Mouse (Mus musculus) cerebral cortex, adult 2 months (tissue): Measurements from ENCODE around the gene Pacrg.

ENCODE experiments used
- WGBS: fragments of 180-500 bp; shearing (Covaris S2); methylation state at CpG from one replicate; pipeline ENCODE4 v1.1.7; 2018; 5-methylcytosine and 5-hydroxymethylcytosine counted together

The Pacrg gene

DNA sequence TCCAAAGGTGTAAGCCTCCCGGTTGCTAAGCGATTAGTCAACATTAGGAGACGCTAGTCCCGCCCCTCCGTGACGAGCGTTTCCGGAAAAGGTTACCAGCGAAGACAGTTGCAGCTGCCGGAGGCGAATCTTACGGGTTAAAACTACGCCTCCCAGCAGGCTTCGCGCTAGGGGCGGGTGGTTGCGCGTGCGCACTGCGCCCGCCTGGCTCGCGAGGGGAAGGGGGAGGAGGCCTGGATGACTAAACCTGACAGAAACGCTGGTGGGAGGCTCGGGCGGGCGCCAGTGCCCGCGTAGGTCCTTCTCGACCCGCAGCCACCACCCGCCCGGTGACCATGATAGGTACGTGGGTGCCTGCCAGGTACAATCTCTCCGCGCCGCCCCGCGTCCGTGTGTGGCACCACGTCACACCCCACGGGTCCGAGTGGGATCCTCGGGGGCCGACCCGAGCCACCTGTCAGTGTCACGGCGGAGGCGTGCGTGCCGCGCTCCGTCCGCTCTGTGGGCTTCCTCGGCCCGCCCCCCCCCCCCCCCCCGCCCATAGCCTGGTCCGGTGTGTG is at the start of gene Pacrg, which contains the start of gene Prkn:
Gene Pacrg, minus strand, starts transcription at position 164 of the 560 bp plus-strand sequence.
Gene Prkn, plus strand, starts transcription at position 237 of the 560 bp plus-strand sequence.
- under 1% methylated on average over 55 of the region's 58 CpGs for WGBS

GRCm38 (mm10) chr17:10887924-10888323 is 47.8 kb upstream of the Pacrg start:
- WGBS: 76% methylated on average over 4 of the region's 4 CpGs

DNA sequence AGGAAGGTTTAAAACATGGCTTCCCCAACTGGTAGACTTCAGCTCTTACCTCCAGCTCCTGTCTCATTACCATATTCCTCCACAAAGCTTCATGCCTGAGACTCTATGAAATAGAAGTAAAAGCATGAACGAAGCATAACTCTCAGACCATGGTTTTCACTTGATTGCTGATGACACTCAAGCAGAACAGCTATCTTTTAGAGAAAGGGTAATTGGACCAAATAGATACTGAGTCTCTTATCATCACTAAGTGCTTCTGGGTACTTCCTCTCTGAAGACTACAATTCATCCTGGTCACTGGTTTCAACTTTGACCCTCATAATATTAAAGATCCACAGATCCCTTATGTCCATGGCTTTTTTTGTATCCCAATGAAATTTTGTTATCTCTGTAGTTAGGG is 42.1 kb upstream of the Pacrg start:
- 95% methylated on average over 1 of the region's 1 CpGs for WGBS

DNA sequence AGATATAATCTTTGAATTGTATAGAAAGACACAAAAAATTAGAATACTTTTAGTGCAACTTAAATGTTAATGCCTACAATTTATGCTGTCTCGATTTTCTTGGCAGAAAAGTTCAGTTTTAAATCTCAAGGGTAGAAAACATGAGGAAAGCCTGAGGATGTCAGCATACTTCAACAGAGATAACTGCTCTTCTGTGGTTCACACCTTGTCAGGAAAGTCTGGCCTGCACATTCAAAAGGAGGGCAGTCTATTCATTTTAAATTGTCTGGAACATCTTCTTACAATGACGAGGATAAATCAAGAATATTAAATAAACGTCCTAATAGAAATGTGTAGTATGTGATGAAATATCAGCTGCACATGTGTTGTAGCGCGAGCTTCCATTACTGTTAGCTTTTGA is 38.9 kb upstream of the Pacrg start:
- 85% methylated on average over 5 of the region's 5 CpGs for WGBS

- 90% methylated on average over 7 of the region's 7 CpGs for WGBS
These were observed 34.4 kb upstream of the Pacrg start for GRCm38 (mm10) chr17:10874208-10875187.

DNA sequence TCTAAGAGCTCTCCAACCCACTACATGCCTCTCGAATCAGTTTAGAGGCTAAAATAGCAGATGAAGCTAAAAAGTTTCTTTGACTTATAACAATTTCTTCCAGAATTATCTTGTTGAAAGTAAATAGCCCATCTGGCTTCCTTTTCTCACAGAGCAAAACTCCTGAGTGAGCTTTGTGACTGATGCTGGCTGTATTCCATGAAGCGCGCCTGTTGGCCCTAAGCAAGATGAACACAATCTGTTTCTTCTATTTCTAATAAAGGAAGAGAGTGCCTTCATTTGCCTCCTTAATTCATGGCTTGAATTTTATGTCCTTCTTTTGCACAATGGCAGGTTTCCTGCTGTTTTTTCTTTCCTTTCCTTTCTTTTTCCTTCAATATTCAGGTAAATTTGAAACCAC is 14.1 kb upstream of the Pacrg start:
- 53% methylated on average over 3 of the region's 3 CpGs for WGBS

- WGBS: 1% methylated on average over 20 of the region's 20 CpGs
These were observed 655 bp upstream of the Pacrg start for GRCm38 (mm10) chr17:10840731-10841201.

DNA sequence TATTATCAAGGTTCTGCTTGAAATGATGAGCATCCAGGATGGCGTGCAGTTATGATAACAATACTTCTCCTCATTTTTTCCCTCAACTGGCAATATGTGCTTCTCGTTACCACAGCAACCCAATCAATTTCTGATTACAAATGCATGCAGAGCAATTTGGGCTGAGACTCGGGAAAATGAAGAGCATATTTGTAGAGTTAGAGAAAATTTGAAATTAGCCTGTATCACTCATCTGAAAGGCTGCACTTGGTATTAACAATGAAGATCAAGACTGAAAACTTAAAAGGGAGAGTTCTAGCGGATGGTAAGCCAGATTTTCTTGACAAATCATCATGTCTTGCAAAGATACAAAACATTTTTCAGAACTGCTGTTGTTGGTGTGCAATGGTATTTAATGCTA is 21.1 kb downstream of the Pacrg start:
- 71% methylated on average over 4 of the region's 4 CpGs for WGBS

GRCm38 (mm10) chr17:10808571-10808970 is 31.5 kb downstream of the Pacrg start:
- WGBS: 42% methylated on average over 2 of the region's 2 CpGs

- WGBS: 65% methylated on average over 13 of the region's 13 CpGs
These were observed 32.7 kb downstream of the Pacrg start for GRCm38 (mm10) chr17:10807261-10807998.

DNA sequence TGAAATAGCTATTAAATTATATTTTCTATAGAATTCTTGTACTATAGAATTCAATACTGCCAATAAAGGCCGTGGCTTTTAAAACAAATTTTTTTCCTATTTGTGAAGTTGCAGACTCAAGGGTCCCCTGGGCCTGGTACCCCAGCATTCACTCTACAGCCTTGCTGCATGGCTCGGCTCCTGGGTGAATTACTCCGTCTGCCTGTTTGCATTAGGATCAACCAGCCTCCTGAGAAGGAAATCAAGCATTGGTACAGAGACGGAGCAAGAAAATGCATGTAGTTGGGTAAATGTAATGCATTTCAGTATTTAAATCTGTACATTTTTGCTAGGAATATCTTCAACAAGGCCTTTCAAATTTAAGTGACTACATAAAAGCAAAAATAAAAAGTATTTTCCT is 33.4 kb downstream of the Pacrg start:
- 82% methylated on average over 4 of the region's 4 CpGs for WGBS

GRCm38 (mm10) chr17:10791661-10792060 is 48.5 kb downstream of the Pacrg start:
- 36% methylated on average over 3 of the region's 3 CpGs for WGBS

- WGBS: 71% methylated on average over 4 of the region's 4 CpGs
These were observed 55.6 kb downstream of the Pacrg start for GRCm38 (mm10) chr17:10784401-10784920.

DNA sequence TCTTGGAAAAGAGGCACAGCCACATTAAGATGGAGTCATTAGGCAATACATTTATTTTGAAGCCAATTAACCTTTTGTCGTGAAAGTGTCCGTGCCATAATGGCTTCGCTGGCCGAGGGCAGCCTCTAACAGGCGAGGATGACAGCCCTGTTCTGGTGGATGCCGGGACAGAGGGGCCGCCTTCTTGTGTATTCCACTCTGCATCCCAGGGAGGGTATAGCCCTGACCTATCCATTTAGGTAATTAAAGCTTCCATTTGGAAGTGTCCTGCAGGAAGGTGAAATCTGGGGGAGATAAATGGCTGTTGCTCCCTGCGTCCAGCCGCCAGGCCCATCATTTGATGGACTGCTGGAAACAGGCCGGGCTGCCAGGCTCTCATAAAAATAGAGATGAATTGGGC is 63.6 kb downstream of the Pacrg start:
- WGBS: 84% methylated on average over 10 of the region's 10 CpGs

- 91% methylated on average over 1 of the region's 1 CpGs for WGBS
These were observed 65.6 kb downstream of the Pacrg start for GRCm38 (mm10) chr17:10774468-10774867.

GRCm38 (mm10) chr17:10772207-10772606 is 67.9 kb downstream of the Pacrg start:
- 75% methylated on average over 3 of the region's 3 CpGs for WGBS

- 55% methylated on average over 6 of the region's 6 CpGs for WGBS
These were observed 70.2 kb downstream of the Pacrg start for GRCm38 (mm10) chr17:10769873-10770272.

- WGBS: 82% methylated on average over 10 of the region's 10 CpGs
These were observed 73.2 kb downstream of the Pacrg start for GRCm38 (mm10) chr17:10766735-10767406.

DNA sequence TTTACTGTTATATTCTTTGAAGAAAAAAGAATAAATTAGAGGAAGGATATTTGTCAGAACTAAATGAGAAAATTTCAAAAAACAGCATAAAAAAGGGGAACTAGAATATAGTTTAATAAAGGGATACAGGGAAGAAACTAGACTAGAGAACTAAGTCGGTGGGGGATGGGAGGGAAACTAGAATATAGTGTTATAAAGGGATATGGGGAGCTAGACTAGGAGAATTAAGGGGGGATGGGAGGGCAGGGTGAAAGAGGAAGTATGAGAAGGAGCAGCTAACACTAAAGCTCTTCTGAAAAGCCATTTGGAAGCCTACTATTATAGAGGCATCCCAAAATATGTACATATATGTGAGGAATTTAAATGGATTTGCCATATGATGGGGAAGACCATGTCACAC is 75.8 kb downstream of the Pacrg start:
- 86% methylated on average over 1 of the region's 1 CpGs for WGBS

GRCm38 (mm10) chr17:10757455-10757854 is 82.7 kb downstream of the Pacrg start:
- WGBS: 97% methylated on average over 5 of the region's 5 CpGs
